Mouse (Mus musculus): ENCODE results near the gene Emc4. TPM values are rescaled to one million over a fixed set of nuclear protein-coding genes. Genes with fewer than 3 reads are reported as not detected.

Gene Emc4
- total and polyA plus RNA-seq, 3 experiments = 171 to 201 TPM; not detected in 1

- TF ChIP-seq TAL1 (IDR thresholded peaks at IDR 0.05; ENCODE audit: low read length) (no peak), HCFC1 (IDR thresholded peaks at IDR 0.05; ENCODE audit: low read depth, low read length) (no peak), CHD2 (IDR thresholded peaks at IDR 0.05; ENCODE audit: low read length) (no peak), RCOR1 (IDR thresholded peaks at IDR 0.05; ENCODE audit: low read depth, low read length) (no peak), MYB (IDR thresholded peaks at IDR 0.05; ENCODE audit: low read depth, low read length) (no peak), RAD21 (IDR thresholded peaks at IDR 0.05; ENCODE audit: low read depth, low read length) (no peak), MXI1 (IDR thresholded peaks at IDR 0.05; ENCODE audit: low read depth, low read length) (no peak), ETS1 (IDR thresholded peaks at IDR 0.05; ENCODE audit: low read depth, low read length) (no peak)
- Histone ChIP-seq H3K27me3 (ENCODE audit: control insufficient read depth in 1 of 2, insufficient read depth in 2 of 2, low read length in 2 of 2) (no peaks in the 10 kb centered on the region), H3K36me3 (ENCODE audit: control insufficient read depth in 1 of 2, insufficient read depth in 2 of 2, low read length in 2 of 2) (peaks cover 0 to 5% of the 10 kb centered on the region in 2 experiments; a peak in 2 of 4 replicates), H3K79me2 (ENCODE audit: control insufficient read depth, insufficient read depth, low read length, poor library complexity) (no peaks in the 10 kb centered on the region), H3K4me3 (ENCODE audit: control insufficient read depth in 1 of 2, insufficient read depth in 1 of 2, low read depth in 2 of 2, low read length in 2 of 2) (no peak overlapping the region), H3K9me3 (replicated peaks; ENCODE audit: insufficient read depth, low read length) (no peaks in the 10 kb centered on the region), H3K9ac (ENCODE audit: control insufficient read depth, low read depth, low read length, poor library complexity, severe bottlenecking) (no peak overlapping the region), H3K4me1 (ENCODE audit: control insufficient read depth in 1 of 2, insufficient read depth in 2 of 2, low read length in 2 of 2) (no peaks in the 10 kb centered on the region), H3K27ac (ENCODE audit: control insufficient read depth, low read depth, low read length) (no peak overlapping the region)
- DNase-seq (ENCODE audit: low read depth, low spot score) = no peak
These were observed 49.6 kb downstream of the Emc4 start for GRCm38 (mm10) chr2:112318227-112318626.

GRCm38 (mm10) chr2:112315638-112316037 is 52.2 kb downstream of the Emc4 start:
- Histone ChIP-seq H3K4me3 (ENCODE audit: control insufficient read depth in 1 of 2, insufficient read depth in 1 of 2, low read depth in 2 of 2, low read length in 2 of 2) (no peak overlapping the region), H3K27ac (ENCODE audit: control insufficient read depth, low read depth, low read length) (no peak overlapping the region), H3K9ac (ENCODE audit: control insufficient read depth, low read depth, low read length, poor library complexity, severe bottlenecking) (no peak overlapping the region), H3K79me2 (ENCODE audit: control insufficient read depth, insufficient read depth, low read length, poor library complexity) (no peaks in the 10 kb centered on the region), H3K36me3 (ENCODE audit: control insufficient read depth in 1 of 2, insufficient read depth in 2 of 2, low read length in 2 of 2) (peaks cover 4 to 5% of the 10 kb centered on the region in 2 experiments), H3K27me3 (ENCODE audit: control insufficient read depth in 1 of 2, insufficient read depth in 2 of 2, low read length in 2 of 2) (no peaks in the 10 kb centered on the region), H3K9me3 (replicated peaks; ENCODE audit: insufficient read depth, low read length) (no peaks in the 10 kb centered on the region), H3K4me1 (ENCODE audit: control insufficient read depth in 1 of 2, insufficient read depth in 2 of 2, low read length in 2 of 2) (peaks cover 4 to 6% of the 10 kb centered on the region in 2 experiments; a peak in 3 of 4 replicates)
- no peak for DNase-seq (ENCODE audit: low read depth, low spot score)
- TF ChIP-seq BHLHE40 (IDR thresholded peaks at IDR 0.05; ENCODE audit: borderline replicate concordance, low read depth, low read length) (no peak), ELF1 (IDR thresholded peaks at IDR 0.05; ENCODE audit: low read depth, low read length) (no peak), MAFK (IDR thresholded peaks at IDR 0.05; ENCODE audit: borderline replicate concordance, low read depth, low read length) (no peak), TBP (IDR thresholded peaks at IDR 0.05; ENCODE audit: low read depth, low read length) (no peak), CTCF (IDR thresholded peaks at IDR 0.05 in 2 of 3, conservative IDR thresholded peaks at IDR 0.05 in 1 of 3; ENCODE audit: control insufficient read depth in 1 of 3, insufficient read depth in 1 of 3, low read depth in 2 of 3, low read length in 3 of 3, poor library complexity in 1 of 3, severe bottlenecking in 1 of 3) (no peak), USF2 (IDR thresholded peaks at IDR 0.05; ENCODE audit: borderline replicate concordance in 1 of 2, insufficient read depth in 1 of 2, low read depth in 1 of 2, low read length in 2 of 2) (no peak), TAL1 (IDR thresholded peaks at IDR 0.05; ENCODE audit: low read length) (no peak), HCFC1 (IDR thresholded peaks at IDR 0.05; ENCODE audit: low read depth, low read length) (no peak), TCF12 (IDR thresholded peaks at IDR 0.05; ENCODE audit: low read depth, low read length) (no peak)

Other genes starting within 250 kb of the Emc4 start
- not detected in 2 replicates for gene Olfr1316, start 233.1 kb downstream of the Emc4 start, total RNA-seq (2012; rRNA removed)
- gene Olfr1316, start 233.1 kb downstream of the Emc4 start, polyA plus RNA-seq (2012; ENCODE audit: insufficient read depth in 1 of 2, insufficient read length in 2 of 2, low read depth in 1 of 2, low replicate concordance in 2 of 2, missing spikeins in 1 of 2) = not detected
- gene Olfr1317, start 227.7 kb downstream of the Emc4 start, total RNA-seq (2012; rRNA removed) = not detected in 2 replicates
- gene Olfr1317, start 227.7 kb downstream of the Emc4 start, polyA plus RNA-seq (2012; ENCODE audit: insufficient read depth in 1 of 2, insufficient read length in 2 of 2, low read depth in 1 of 2, low replicate concordance in 2 of 2, missing spikeins in 1 of 2) = not detected
- not detected in 2 replicates for gene Olfr1318, start 213.8 kb downstream of the Emc4 start, total RNA-seq (2012; rRNA removed)
- not detected for gene Olfr1318, start 213.8 kb downstream of the Emc4 start, polyA plus RNA-seq (2012; ENCODE audit: insufficient read depth in 1 of 2, insufficient read length in 2 of 2, low read depth in 1 of 2, low replicate concordance in 2 of 2, missing spikeins in 1 of 2)
- 11.7 and 13.9 TPM in 2 replicates for gene Lpcat4, start 128.6 kb downstream of the Emc4 start, total RNA-seq (2012; rRNA removed)
- gene Lpcat4, start 128.6 kb downstream of the Emc4 start, polyA plus RNA-seq (2012; ENCODE audit: insufficient read depth in 1 of 2, insufficient read length in 2 of 2, low read depth in 1 of 2, low replicate concordance in 2 of 2, missing spikeins in 1 of 2) = 10 to 100 TPM in 1 of 2 experiments, not detected in 1; 69.9 TPM
- 0.04 TPM in 1 of 2 replicates, not detected in the other for gene Nutm1, start 108.7 kb downstream of the Emc4 start, total RNA-seq (2012; rRNA removed)
- under 1 TPM in 1 of 2 experiments, not detected in 1; 0.13 TPM for gene Nutm1, start 108.7 kb downstream of the Emc4 start, polyA plus RNA-seq (2012; ENCODE audit: insufficient read depth in 1 of 2, insufficient read length in 2 of 2, low read depth in 1 of 2, low replicate concordance in 2 of 2, missing spikeins in 1 of 2)
- gene Nop10, start 106.1 kb downstream of the Emc4 start, total RNA-seq (2012; rRNA removed) = 275 and 283 TPM in 2 replicates
- 100 to 1,000 TPM in 1 of 2 experiments, not detected in 1; 253 TPM for gene Nop10, start 106.1 kb downstream of the Emc4 start, polyA plus RNA-seq (2012; ENCODE audit: insufficient read depth in 1 of 2, insufficient read length in 2 of 2, low read depth in 1 of 2, low replicate concordance in 2 of 2, missing spikeins in 1 of 2)
- gene Slc12a6, start 102.2 kb downstream of the Emc4 start, total RNA-seq (2012; rRNA removed) = 20.4 and 21.7 TPM in 2 replicates
- gene Slc12a6, start 102.2 kb downstream of the Emc4 start, polyA plus RNA-seq (2012; ENCODE audit: insufficient read depth in 1 of 2, insufficient read length in 2 of 2, low read depth in 1 of 2, low replicate concordance in 2 of 2, missing spikeins in 1 of 2) = 10 to 100 TPM in 1 of 2 experiments, not detected in 1; 21.2 TPM
- gene Gm21985, start 101.7 kb downstream of the Emc4 start, total RNA-seq (2012; rRNA removed) = 0.04 TPM in 1 of 2 replicates, not detected in the other
- not detected for gene Gm21985, start 101.7 kb downstream of the Emc4 start, polyA plus RNA-seq (2012; ENCODE audit: insufficient read depth in 1 of 2, insufficient read length in 2 of 2, low read depth in 1 of 2, low replicate concordance in 2 of 2, missing spikeins in 1 of 2)
- gene Katnbl1, start 11.2 kb upstream of the Emc4 start, total RNA-seq (2012; rRNA removed) = 16.6 and 16.7 TPM in 2 replicates
- gene Katnbl1, start 11.2 kb upstream of the Emc4 start, polyA plus RNA-seq (2012; ENCODE audit: insufficient read depth in 1 of 2, insufficient read length in 2 of 2, low read depth in 1 of 2, low replicate concordance in 2 of 2, missing spikeins in 1 of 2) = 10 to 100 TPM in 1 of 2 experiments, not detected in 1; 12.6 TPM
- gene Emc7, start 87.0 kb upstream of the Emc4 start, total RNA-seq (2012; rRNA removed) = 23.1 and 25.7 TPM in 2 replicates
- gene Emc7, start 87.0 kb upstream of the Emc4 start, polyA plus RNA-seq (2012; ENCODE audit: insufficient read depth in 1 of 2, insufficient read length in 2 of 2, low read depth in 1 of 2, low replicate concordance in 2 of 2, missing spikeins in 1 of 2) = 10 to 100 TPM in 1 of 2 experiments, not detected in 1; 17.7 TPM
- gene Chrm5, start 112.7 kb upstream of the Emc4 start, total RNA-seq (2012; rRNA removed) = not detected in 2 replicates
- not detected for gene Chrm5, start 112.7 kb upstream of the Emc4 start, polyA plus RNA-seq (2012; ENCODE audit: insufficient read depth in 1 of 2, insufficient read length in 2 of 2, low read depth in 1 of 2, low replicate concordance in 2 of 2, missing spikeins in 1 of 2)
- 29.2 and 33.4 TPM in 2 replicates for gene Aven, start 124.9 kb upstream of the Emc4 start, total RNA-seq (2012; rRNA removed)
- 10 to 100 TPM; 50.3 to 72.8 TPM for gene Aven, start 124.9 kb upstream of the Emc4 start, polyA plus RNA-seq (2012; ENCODE audit: insufficient read depth in 1 of 2, insufficient read length in 2 of 2, low read depth in 1 of 2, low replicate concordance in 2 of 2, missing spikeins in 1 of 2)